Mouse (Mus musculus): Measurements from ENCODE around the gene Ets1. TPM values are rescaled to one million over a fixed set of nuclear protein-coding genes. Genes with fewer than 3 reads are reported as not detected.

The Ets1 gene
- polyA plus RNA-seq, 1 experiment from 2014 or later, result 38.3 TPM

GRCm38 (mm10) chr9:32677646-32678045, 41.6 kb downstream of the Ets1 start:
- H3K4me1 ChIP-seq (ENCODE audit: control insufficient read depth, insufficient read depth, low read length), result peaks cover 29% of the 10 kb centered on the region
- WGBS (ENCODE audit: insufficient replicate concordance), result 81% methylated on average over 6 of the region's 6 CpGs

DNA sequence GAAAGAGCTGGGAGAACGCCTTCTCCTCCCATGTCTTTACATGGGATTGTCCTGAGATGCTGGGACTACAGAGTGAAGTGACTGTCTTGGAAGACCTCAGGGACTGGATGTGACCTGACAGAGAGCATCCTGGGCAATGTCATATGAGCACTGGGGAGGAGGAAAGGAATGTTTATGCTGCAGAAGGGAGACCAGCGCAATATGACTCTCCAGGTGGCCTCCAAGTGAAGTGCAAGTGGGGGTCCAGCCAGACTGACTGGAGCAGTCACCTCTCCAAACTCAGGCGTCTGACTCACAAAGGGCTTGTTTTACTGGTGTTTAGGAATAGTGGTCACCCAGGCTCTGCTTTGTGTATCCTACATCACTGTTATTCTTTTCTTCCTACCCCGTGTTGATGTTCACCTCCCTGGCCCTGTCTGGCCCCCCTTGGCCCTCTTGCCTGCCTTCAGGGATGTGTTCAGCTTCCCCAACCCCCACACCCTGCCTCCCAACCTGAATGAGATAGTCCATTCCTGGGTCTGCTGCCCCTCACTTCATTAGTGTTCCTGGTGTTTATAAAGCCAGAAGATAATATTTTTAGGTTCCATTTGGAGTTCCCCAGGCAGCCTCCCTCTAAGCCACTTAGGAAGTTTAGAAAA, 42.2 kb downstream of the Ets1 start:
- Histone ChIP-seq H3K4me1 (ENCODE audit: control insufficient read depth, insufficient read depth, low read length) (peaks cover 24% of the 10 kb centered on the region), H3K4me3 (ENCODE audit: low read depth, low read length) (no peak overlapping the region), H3K9ac (ENCODE audit: low read depth, low read length) (no peak overlapping the region), H3K36me3 (ENCODE audit: control insufficient read depth, insufficient read depth, low read length) (no peaks in the 10 kb centered on the region), H3K27ac (ENCODE audit: low read depth, low read length) (no peak overlapping the region), H3K4me2 (no peak overlapping the region), H3K9me3 (replicated peaks; ENCODE audit: control insufficient read depth, low read length) (no peaks in the 10 kb centered on the region), H3K27me3 (ENCODE audit: control insufficient read depth, insufficient read depth, low read length) (no peaks in the 10 kb centered on the region)
- 58% methylated on average over 4 of the region's 4 CpGs for WGBS (ENCODE audit: insufficient replicate concordance)
- no peak for ATAC-seq (replicated peaks; ENCODE audit: insufficient number of reproducible peaks, low FRiP score, low TSS enrichment)

More at GRCm38 (mm10) chr9:32677646-32678045, 41.6 kb downstream of the Ets1 start:
- H3K27me3 ChIP-seq (ENCODE audit: control insufficient read depth, insufficient read depth, low read length), result no peaks in the 10 kb centered on the region
- H3K4me3 ChIP-seq (ENCODE audit: low read depth, low read length), result no peak overlapping the region
- no peaks in the 10 kb centered on the region for H3K9me3 ChIP-seq (replicated peaks; ENCODE audit: control insufficient read depth, low read length)
- H3K4me2 ChIP-seq, result no peak overlapping the region
- no peaks in the 10 kb centered on the region for H3K36me3 ChIP-seq (ENCODE audit: control insufficient read depth, insufficient read depth, low read length)
- H3K27ac ChIP-seq (ENCODE audit: low read depth, low read length), result no peak overlapping the region
- H3K9ac ChIP-seq (ENCODE audit: low read depth, low read length), result no peak overlapping the region
- ATAC-seq (replicated peaks; ENCODE audit: insufficient number of reproducible peaks, low FRiP score, low TSS enrichment), result no peak

DNA sequence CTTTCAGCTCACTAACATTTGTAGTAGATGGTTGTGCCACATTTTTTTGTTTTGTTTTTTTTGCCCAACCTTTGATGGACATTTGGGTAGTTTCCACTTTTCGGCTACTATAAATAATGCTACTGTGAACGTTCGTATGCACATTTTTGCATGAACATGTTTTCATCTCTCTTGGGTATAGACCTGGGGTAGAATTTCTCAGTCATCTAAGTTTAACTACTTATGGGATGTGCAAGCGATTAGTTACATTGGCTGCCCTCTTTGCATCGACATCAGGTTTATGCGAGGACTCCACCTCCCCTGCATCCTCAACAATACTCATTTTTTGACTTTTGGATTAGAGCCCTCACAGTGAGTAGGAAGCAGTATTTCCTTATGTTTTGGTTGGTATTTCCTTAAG, 43.5 kb downstream of the Ets1 start:
- WGBS (ENCODE audit: insufficient replicate concordance), result 82% methylated on average over 6 of the region's 6 CpGs
- H3K4me3 ChIP-seq (ENCODE audit: low read depth, low read length), result no peak overlapping the region

DNA sequence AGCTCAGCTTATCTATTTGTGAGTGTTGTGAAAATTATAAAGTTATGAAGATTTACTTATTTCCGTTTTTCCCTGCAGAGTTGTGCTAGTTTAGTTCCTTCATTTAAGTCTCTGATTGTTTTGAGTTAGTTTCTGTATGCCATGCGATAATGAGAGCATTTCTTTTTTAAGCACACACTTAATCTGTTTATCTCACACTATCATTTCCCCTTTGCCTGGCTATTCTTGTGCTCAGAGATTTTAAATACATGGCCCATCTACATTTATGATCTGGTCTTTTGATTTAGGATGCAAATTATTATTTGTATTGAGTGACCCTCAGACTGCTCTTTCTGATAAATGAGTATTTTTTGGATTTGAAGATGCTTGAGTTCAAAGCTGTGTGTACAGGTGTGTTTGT, 44.2 kb downstream of the Ets1 start:
- Histone ChIP-seq H3K27me3 (ENCODE audit: control insufficient read depth, insufficient read depth, low read length) (no peaks in the 10 kb centered on the region), H3K4me3 (ENCODE audit: low read depth, low read length) (no peak overlapping the region), H3K9me3 (replicated peaks; ENCODE audit: control insufficient read depth, low read length) (no peaks in the 10 kb centered on the region), H3K27ac (ENCODE audit: low read depth, low read length) (no peak overlapping the region), H3K4me1 (ENCODE audit: control insufficient read depth, insufficient read depth, low read length) (peaks cover 18% of the 10 kb centered on the region), H3K36me3 (ENCODE audit: control insufficient read depth, insufficient read depth, low read length) (no peaks in the 10 kb centered on the region), H3K4me2 (no peak overlapping the region), H3K9ac (ENCODE audit: low read depth, low read length) (no peak overlapping the region)
- ATAC-seq (replicated peaks; ENCODE audit: insufficient number of reproducible peaks, low FRiP score, low TSS enrichment), result no peak
- WGBS (ENCODE audit: insufficient replicate concordance), result 70% methylated on average over 2 of the region's 2 CpGs

More for the DNA sequence above, 43.5 kb downstream of the Ets1 start:
- no peak overlapping the region for H3K9ac ChIP-seq (ENCODE audit: low read depth, low read length)
- H3K27ac ChIP-seq (ENCODE audit: low read depth, low read length), result no peak overlapping the region
- no peaks in the 10 kb centered on the region for H3K27me3 ChIP-seq (ENCODE audit: control insufficient read depth, insufficient read depth, low read length)
- no peaks in the 10 kb centered on the region for H3K36me3 ChIP-seq (ENCODE audit: control insufficient read depth, insufficient read depth, low read length)
- no peaks in the 10 kb centered on the region for H3K9me3 ChIP-seq (replicated peaks; ENCODE audit: control insufficient read depth, low read length)
- peaks cover 24% of the 10 kb centered on the region for H3K4me1 ChIP-seq (ENCODE audit: control insufficient read depth, insufficient read depth, low read length)
- ATAC-seq (replicated peaks; ENCODE audit: insufficient number of reproducible peaks, low FRiP score, low TSS enrichment), result no peak
- no peak overlapping the region for H3K4me2 ChIP-seq

- Histone ChIP-seq H3K4me3 (ENCODE audit: low read depth, low read length) (no peak overlapping the region), H3K36me3 (ENCODE audit: control insufficient read depth, insufficient read depth, low read length) (no peaks in the 10 kb centered on the region), H3K4me2 (no peak overlapping the region), H3K27ac (ENCODE audit: low read depth, low read length) (no peak overlapping the region), H3K4me1 (ENCODE audit: control insufficient read depth, insufficient read depth, low read length) (no peaks in the 10 kb centered on the region), H3K9ac (ENCODE audit: low read depth, low read length) (no peak overlapping the region), H3K9me3 (replicated peaks; ENCODE audit: control insufficient read depth, low read length) (no peaks in the 10 kb centered on the region), H3K27me3 (ENCODE audit: control insufficient read depth, insufficient read depth, low read length) (no peaks in the 10 kb centered on the region)
- 38% methylated on average over 8 of the region's 8 CpGs for WGBS (ENCODE audit: insufficient replicate concordance)
- no peak for ATAC-seq (replicated peaks; ENCODE audit: insufficient number of reproducible peaks, low FRiP score, low TSS enrichment)
Measured at GRCm38 (mm10) chr9:32685793-32686558, 50.0 kb downstream of the Ets1 start.

GRCm38 (mm10) chr9:32688351-32688750, 52.3 kb downstream of the Ets1 start:
- Histone ChIP-seq H3K9me3 (replicated peaks; ENCODE audit: control insufficient read depth, low read length) (no peaks in the 10 kb centered on the region), H3K4me1 (ENCODE audit: control insufficient read depth, insufficient read depth, low read length) (no peaks in the 10 kb centered on the region), H3K9ac (ENCODE audit: low read depth, low read length) (no peak overlapping the region), H3K36me3 (ENCODE audit: control insufficient read depth, insufficient read depth, low read length) (no peaks in the 10 kb centered on the region), H3K27me3 (ENCODE audit: control insufficient read depth, insufficient read depth, low read length) (no peaks in the 10 kb centered on the region), H3K4me3 (ENCODE audit: low read depth, low read length) (no peak overlapping the region), H3K27ac (ENCODE audit: low read depth, low read length) (no peak overlapping the region), H3K4me2 (no peak overlapping the region)
- no peak for ATAC-seq (replicated peaks; ENCODE audit: insufficient number of reproducible peaks, low FRiP score, low TSS enrichment)
- WGBS (ENCODE audit: insufficient replicate concordance), result 71% methylated on average over 2 of the region's 2 CpGs

- 75% methylated on average over 12 of the region's 12 CpGs for WGBS (ENCODE audit: insufficient replicate concordance)
- H3K36me3 ChIP-seq (ENCODE audit: control insufficient read depth, insufficient read depth, low read length), result no peaks in the 10 kb centered on the region
- H3K9ac ChIP-seq (ENCODE audit: low read depth, low read length), result no peak overlapping the region
- H3K4me2 ChIP-seq, result no peak overlapping the region
- no peak for ATAC-seq (replicated peaks; ENCODE audit: insufficient number of reproducible peaks, low FRiP score, low TSS enrichment)
- H3K4me3 ChIP-seq (ENCODE audit: low read depth, low read length), result no peak overlapping the region
- no peak overlapping the region for H3K27ac ChIP-seq (ENCODE audit: low read depth, low read length)
- no peaks in the 10 kb centered on the region; the same call in 1 of the 2 replicates for H3K4me1 ChIP-seq (ENCODE audit: control insufficient read depth, insufficient read depth, low read length)
- no peaks in the 10 kb centered on the region for H3K27me3 ChIP-seq (ENCODE audit: control insufficient read depth, insufficient read depth, low read length)
- H3K9me3 ChIP-seq (replicated peaks; ENCODE audit: control insufficient read depth, low read length), result no peaks in the 10 kb centered on the region
Measured at GRCm38 (mm10) chr9:32691151-32691925, 55.3 kb downstream of the Ets1 start.

DNA sequence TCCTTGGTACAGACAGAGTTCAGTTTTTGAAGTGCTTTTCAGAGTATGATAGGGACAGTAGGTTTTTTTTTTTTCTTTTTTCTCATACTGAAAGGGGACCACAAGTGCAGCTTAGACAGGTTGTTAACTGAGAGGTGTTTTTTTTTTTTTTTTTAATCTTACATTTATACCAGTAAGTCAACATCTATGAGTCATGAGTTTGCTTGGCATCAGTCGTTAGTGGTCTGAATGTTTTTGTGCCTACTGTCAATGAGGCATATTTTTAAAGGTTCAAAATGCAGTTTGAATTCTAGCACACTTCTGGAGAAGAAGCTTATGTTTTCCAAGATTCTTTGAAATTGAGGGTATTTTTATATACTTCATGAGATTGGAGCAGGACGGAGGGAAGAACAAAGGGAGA, 56.9 kb downstream of the Ets1 start:
- Histone ChIP-seq H3K4me2 (no peak overlapping the region), H3K4me1 (ENCODE audit: control insufficient read depth, insufficient read depth, low read length) (no peaks in the 10 kb centered on the region; the same call in 1 of the 2 replicates), H3K9me3 (replicated peaks; ENCODE audit: control insufficient read depth, low read length) (no peaks in the 10 kb centered on the region), H3K4me3 (ENCODE audit: low read depth, low read length) (no peak overlapping the region), H3K27ac (ENCODE audit: low read depth, low read length) (no peak overlapping the region), H3K27me3 (ENCODE audit: control insufficient read depth, insufficient read depth, low read length) (no peaks in the 10 kb centered on the region), H3K36me3 (ENCODE audit: control insufficient read depth, insufficient read depth, low read length) (no peaks in the 10 kb centered on the region), H3K9ac (ENCODE audit: low read depth, low read length) (no peak overlapping the region)
- 76% methylated on average over 2 of the region's 2 CpGs for WGBS (ENCODE audit: insufficient replicate concordance)
- no peak for ATAC-seq (replicated peaks; ENCODE audit: insufficient number of reproducible peaks, low FRiP score, low TSS enrichment)

All from heart, embryonic 11.5 days (tissue).